Mouse (Mus musculus) embryonic facial prominence, embryonic 14.5 days (tissue): ENCODE results near the gene Rnf214. TPM values are rescaled to one million over a fixed set of nuclear protein-coding genes. Genes with fewer than 3 reads are reported as not detected.

Experiments
- ATAC-seq: fragments of 200-750 bp; cut with Nextera tagmentation; 2 replicates; pipeline ENCODE4 v1.8.0; 2017; ENCODE audit warnings: low read depth, moderate number of reproducible peaks, moderate TSS enrichment
- DNase-seq: peaks from one replicate; pipeline ENCODE4 v3.0.0-alpha.2; 2015; ENCODE audit warnings: low spot score
- H3K27ac ChIP-seq: fragments of 300-500 bp; sonication (generic); replicated peaks from 2 replicates; pipeline ENCODE4 v1.5.1; 2014; ENCODE audit warnings: low read depth, mild to moderate bottlenecking, low read length, moderate library complexity
- H3K27me3 ChIP-seq: fragments of 300-500 bp; sonication (generic); replicated peaks from 2 replicates; pipeline ENCODE4 v1.6.1; 2014; ENCODE audit warnings: low read length; ENCODE audit not compliant: control insufficient read depth, insufficient read depth
- H3K36me3 ChIP-seq: fragments of 300-500 bp; sonication (generic); 2 replicates; pipeline ENCODE4 v1.6.1; 2014; ENCODE audit warnings: low read length, mixed read lengths; ENCODE audit not compliant: control insufficient read depth, insufficient read depth
- H3K4me1 ChIP-seq: fragments of 300-500 bp; sonication (generic); 2 replicates; pipeline ENCODE4 v1.6.1; 2014; ENCODE audit warnings: antibody characterized with exemption, low read length; ENCODE audit not compliant: control insufficient read depth, insufficient read depth
- H3K4me2 ChIP-seq: fragments of 300-500 bp; sonication (generic); 2 replicates; pipeline ENCODE4 v1.6.1; 2014; ENCODE audit warnings: low read depth, mild to moderate bottlenecking, low read length, moderate library complexity, mixed read lengths
- H3K4me3 ChIP-seq: fragments of 300-500 bp; sonication (generic); 2 replicates; pipeline ENCODE4 v1.5.1; 2014; ENCODE audit warnings: low read depth, mild to moderate bottlenecking, low read length
- H3K9ac ChIP-seq: fragments of 300-500 bp; sonication (generic); 2 replicates; pipeline ENCODE4 v1.6.1; 2014; ENCODE audit warnings: low read depth, mild to moderate bottlenecking, low read length, moderate library complexity, mixed read lengths
- H3K9me3 ChIP-seq: fragments of 300-500 bp; sonication (generic); 2 replicates; pipeline ENCODE4 v1.6.1; 2016; ENCODE audit warnings: low read length; ENCODE audit not compliant: control insufficient read depth
- WGBS: fragments of 180-500 bp; shearing (Covaris S2); extraction: QIAGEN DNeasy Blood & Tissue Kit; methylation state at CpG from one replicate; pipeline ENCODE4 v1.1.7; 2014; 5-methylcytosine and 5-hydroxymethylcytosine counted together
- polyA plus RNA-seq: library from polyadenylated mRNA; unstranded; fragments of >200 nt; fragmentation: Nextera tagmentation; extraction: Ambion mirVana; gene quantifications from 2 replicates; pipeline ENCODE4 v1.2.1, GENCODE M21; 2014

Gene Rnf214
- polyA plus RNA-seq, 1 experiment from 2014 or later, result 47.7 TPM

DNA sequence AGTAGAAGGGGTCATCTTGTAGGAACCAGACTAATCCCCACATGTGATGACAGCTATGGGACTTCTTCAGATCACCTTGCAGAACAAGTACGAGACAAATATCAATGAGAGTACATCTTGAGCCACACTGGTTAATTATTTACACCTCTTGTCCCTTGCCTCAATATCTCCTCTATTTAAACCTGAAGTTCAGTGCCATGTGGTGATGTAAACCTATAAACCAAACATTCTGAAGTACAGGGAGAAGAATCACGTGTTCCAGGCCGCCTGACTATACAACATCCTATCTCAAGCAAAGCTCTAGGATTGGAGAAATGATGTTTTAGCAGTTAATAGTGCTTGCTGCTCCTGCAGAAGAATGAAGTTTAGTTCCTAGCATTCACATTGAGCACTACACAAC, 36.4 kb downstream of the Rnf214 start:
- Histone ChIP-seq H3K27ac (no peak overlapping the region), H3K9me3 (no peaks in the 10 kb centered on the region), H3K36me3 (peaks cover 97% of the 10 kb centered on the region), H3K4me2 (no peak overlapping the region), H3K4me1 (no peaks in the 10 kb centered on the region), H3K4me3 (no peak overlapping the region), H3K9ac (no peak overlapping the region), H3K27me3 (no peaks in the 10 kb centered on the region)
- 94% methylated on average over 3 of the region's 3 CpGs for WGBS
- ATAC-seq (no peak), DNase-seq (no peak)

DNA sequence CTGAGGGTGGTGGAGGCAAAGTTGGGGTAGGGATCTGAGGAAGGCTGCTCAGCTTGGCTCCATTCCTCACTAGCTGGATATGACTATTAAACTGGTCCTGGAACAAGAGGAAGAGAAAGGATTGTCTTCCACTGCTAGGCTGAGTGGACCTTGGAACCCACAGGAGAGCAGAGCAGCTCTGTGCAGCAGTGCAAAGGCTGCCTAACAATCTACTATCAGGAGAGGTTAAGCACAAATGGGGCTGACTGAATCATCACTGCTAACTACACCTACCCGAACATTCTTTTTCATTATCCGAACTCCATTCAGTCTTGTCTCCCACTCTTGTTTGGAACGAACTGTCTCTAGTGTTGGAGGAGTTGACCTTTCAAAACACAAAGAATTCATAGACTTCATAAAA, 37.5 kb downstream of the Rnf214 start:
- Histone ChIP-seq H3K4me3 (no peak overlapping the region), H3K9me3 (no peaks in the 10 kb centered on the region), H3K36me3 (peaks cover 98% of the 10 kb centered on the region), H3K4me1 (no peaks in the 10 kb centered on the region), H3K9ac (no peak overlapping the region), H3K27ac (no peak overlapping the region), H3K4me2 (no peak overlapping the region), H3K27me3 (no peaks in the 10 kb centered on the region)
- WGBS, result 98% methylated on average over 3 of the region's 3 CpGs
- ATAC-seq (no peak), DNase-seq (no peak)

GRCm38 (mm10) chr9:45861813-45862212, 44.9 kb downstream of the Rnf214 start:
- WGBS, result 96% methylated on average over 7 of the region's 7 CpGs

GRCm38 (mm10) chr9:45859364-45859763, 47.3 kb downstream of the Rnf214 start:
- no peaks in the 10 kb centered on the region for H3K27me3 ChIP-seq
- H3K36me3 ChIP-seq, result peaks cover 92% of the 10 kb centered on the region

More at GRCm38 (mm10) chr9:45861813-45862212, 44.9 kb downstream of the Rnf214 start:
- H3K4me2 ChIP-seq, result no peak overlapping the region
- H3K4me1 ChIP-seq, result no peaks in the 10 kb centered on the region
- ATAC-seq, result no peak
- H3K36me3 ChIP-seq, result peaks cover 97% of the 10 kb centered on the region
- H3K9ac ChIP-seq, result no peak overlapping the region
- no peaks in the 10 kb centered on the region for H3K27me3 ChIP-seq
- no peak overlapping the region for H3K27ac ChIP-seq
- DNase-seq, result no peak
- H3K4me3 ChIP-seq, result no peak overlapping the region
- H3K9me3 ChIP-seq, result no peaks in the 10 kb centered on the region

GRCm38 (mm10) chr9:45854136-45854535, 52.6 kb downstream of the Rnf214 start:
- H3K4me1 ChIP-seq, result peaks cover 15% of the 10 kb centered on the region
- H3K27ac ChIP-seq, result no peak overlapping the region
- WGBS, result 62% methylated on average over 1 of the region's 1 CpGs
- ATAC-seq, result no peak
- DNase-seq, result no peak
- no peak overlapping the region for H3K4me2 ChIP-seq
- no peak overlapping the region for H3K4me3 ChIP-seq
- H3K36me3 ChIP-seq, result peaks cover 52% of the 10 kb centered on the region
- no peaks in the 10 kb centered on the region for H3K27me3 ChIP-seq
- H3K9ac ChIP-seq, result no peak overlapping the region
- H3K9me3 ChIP-seq, result no peaks in the 10 kb centered on the region

More at GRCm38 (mm10) chr9:45859364-45859763, 47.3 kb downstream of the Rnf214 start:
- Histone ChIP-seq H3K9ac (no peak overlapping the region), H3K4me1 (no peaks in the 10 kb centered on the region), H3K4me2 (no peak overlapping the region), H3K4me3 (no peak overlapping the region), H3K9me3 (no peaks in the 10 kb centered on the region), H3K27ac (no peak overlapping the region)
- WGBS, result 94% methylated on average over 10 of the region's 10 CpGs
- DNase-seq (no peak), ATAC-seq (no peak)

DNA sequence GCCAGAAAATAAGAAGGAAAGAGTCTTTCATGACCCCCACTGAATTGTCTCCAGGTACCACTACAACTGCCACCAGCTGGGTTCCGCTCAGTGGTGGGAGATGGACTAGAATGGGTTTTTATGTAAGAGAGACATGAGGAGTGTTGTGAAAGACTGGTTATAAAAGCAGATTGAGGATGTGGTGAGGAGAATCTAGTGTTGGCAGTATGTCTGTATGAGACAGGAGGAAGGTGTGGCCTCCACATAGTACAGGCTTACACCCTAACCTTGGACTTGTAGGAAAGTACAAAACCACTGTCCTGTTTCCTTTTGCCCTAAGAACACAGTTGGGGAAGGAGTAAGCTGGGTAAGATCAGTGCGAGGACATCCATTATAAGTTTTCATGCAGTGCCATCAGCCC, 53.0 kb downstream of the Rnf214 start:
- 100% methylated on average over 2 of the region's 2 CpGs for WGBS
- Histone ChIP-seq H3K4me1 (peaks cover 19% of the 10 kb centered on the region), H3K9ac (no peak overlapping the region), H3K27ac (no peak overlapping the region), H3K4me3 (no peak overlapping the region), H3K36me3 (peaks cover 48% of the 10 kb centered on the region), H3K27me3 (no peaks in the 10 kb centered on the region), H3K9me3 (no peaks in the 10 kb centered on the region), H3K4me2 (no peak overlapping the region)
- no peak for DNase-seq
- no peak for ATAC-seq

- no peaks in the 10 kb centered on the region for H3K9me3 ChIP-seq
- ATAC-seq (no peak), DNase-seq (no peak)
- no peak overlapping the region for H3K4me3 ChIP-seq
- H3K27me3 ChIP-seq, result no peaks in the 10 kb centered on the region
- no peak overlapping the region for H3K9ac ChIP-seq
- H3K27ac ChIP-seq, result no peak overlapping the region
- peaks cover 24% of the 10 kb centered on the region for H3K4me1 ChIP-seq
- no peak overlapping the region for H3K4me2 ChIP-seq
- peaks cover 29% of the 10 kb centered on the region for H3K36me3 ChIP-seq
- 91% methylated on average over 2 of the region's 2 CpGs for WGBS
Observed at GRCm38 (mm10) chr9:45851776-45852175, 54.9 kb downstream of the Rnf214 start.

DNA sequence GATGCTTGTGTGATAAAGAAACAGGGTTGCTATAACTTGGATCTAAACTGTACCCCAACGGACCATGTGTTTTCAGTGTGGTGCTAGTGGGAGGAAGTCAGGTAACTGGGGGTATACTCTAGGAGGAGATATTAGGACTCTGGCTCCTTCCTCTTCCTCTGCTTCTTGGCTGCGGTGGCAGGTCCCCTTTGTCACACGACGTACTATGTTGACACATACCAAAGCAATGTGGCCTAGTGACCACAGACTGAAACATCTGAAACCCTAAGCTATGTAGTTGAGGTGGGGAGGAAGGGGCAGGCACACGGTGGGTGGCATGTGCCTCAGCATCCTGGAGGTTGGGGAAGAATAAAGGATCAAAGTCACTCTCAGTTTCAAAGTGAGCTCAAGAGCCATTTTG, 55.4 kb downstream of the Rnf214 start:
- H3K4me3 ChIP-seq, result no peak overlapping the region
- DNase-seq (no peak), ATAC-seq (no peak)
- H3K4me1 ChIP-seq, result peaks cover 24% of the 10 kb centered on the region
- no peak overlapping the region for H3K9ac ChIP-seq
- no peak overlapping the region for H3K27ac ChIP-seq
- H3K36me3 ChIP-seq, result peaks cover 24% of the 10 kb centered on the region
- 61% methylated on average over 5 of the region's 5 CpGs for WGBS
- no peaks in the 10 kb centered on the region for H3K9me3 ChIP-seq
- H3K27me3 ChIP-seq, result no peaks in the 10 kb centered on the region
- no peak overlapping the region for H3K4me2 ChIP-seq

- no peak overlapping the region for H3K4me2 ChIP-seq
- H3K4me1 ChIP-seq, result peaks cover 24% of the 10 kb centered on the region
- peaks cover 18% of the 10 kb centered on the region for H3K36me3 ChIP-seq
- H3K27me3 ChIP-seq, result no peaks in the 10 kb centered on the region
- peak overlapping the region; percentile 84 for H3K27ac ChIP-seq
- no peak for ATAC-seq
- 0 out of 2 replicates have a peak overlapping the region, but pooled peaks have one; percentile 22 for H3K9ac ChIP-seq
- no peak for DNase-seq
- H3K4me3 ChIP-seq, result no peak overlapping the region
- WGBS, result 70% methylated on average over 8 of the region's 8 CpGs
- no peaks in the 10 kb centered on the region for H3K9me3 ChIP-seq
Observed at GRCm38 (mm10) chr9:45850528-45851155, 56.1 kb downstream of the Rnf214 start.
